32 mouse cellular contexts compared by ENCODE assay signal in genomic region chr10:52159704-52160103, GRCm38 (mm10). TPM values are rescaled to one million over a fixed set of nuclear protein-coding genes. Genes with fewer than 3 reads are reported as not detected.
"Had no signal": no experiment of that assay in that cellular context is flagged by ENCODE, and none has a peak within 500 bp of the region (broad histone marks: within the 10 kb centered on the region; RNA-seq: fewer than 3 reads in every experiment).

No protein-coding gene starts in this region.

- ATAC-seq: forebrain, embryonic 13.5 days; forebrain, embryonic 14.5 days; forebrain, embryonic 15.5 days; forebrain, embryonic 16.5 days; forebrain, postnatal 0 days had no signal

- H3K27ac ChIP-seq: embryonic facial prominence, embryonic 10.5 days; embryonic facial prominence, embryonic 12.5 days; embryonic facial prominence, embryonic 13.5 days; embryonic facial prominence, embryonic 15.5 days; forebrain, embryonic 10.5 days; forebrain, embryonic 12.5 days; forebrain, embryonic 13.5 days; forebrain, embryonic 15.5 days; gastrocnemius, adult 2 months; heart, adult 2 months had no signal

- H3K4me2 ChIP-seq: embryonic facial prominence, embryonic 12.5 days; embryonic facial prominence, embryonic 13.5 days; embryonic facial prominence, embryonic 15.5 days; forebrain, embryonic 12.5 days; forebrain, embryonic 13.5 days; forebrain, embryonic 15.5 days had no signal

- H3K27me3 ChIP-seq: embryonic facial prominence, embryonic 12.5 days; embryonic facial prominence, embryonic 13.5 days; embryonic facial prominence, embryonic 15.5 days; forebrain, embryonic 12.5 days; forebrain, embryonic 13.5 days; forebrain, embryonic 15.5 days had no signal

- H3K4me1 ChIP-seq: embryonic facial prominence, embryonic 10.5 days; embryonic facial prominence, embryonic 12.5 days; embryonic facial prominence, embryonic 13.5 days; embryonic facial prominence, embryonic 15.5 days; forebrain, embryonic 10.5 days; forebrain, embryonic 12.5 days; forebrain, embryonic 13.5 days; forebrain, embryonic 15.5 days had no signal

- DNase-seq: cerebellum, adult 9-11 months; cerebellum, postnatal 10 days; cerebellum, postnatal 14 days; cerebellum, postnatal 25 days; cerebellum, postnatal 36 days; embryo, embryonic 11 days; forebrain, postnatal 0 days; gastrocnemius, adult 2 months; gastrocnemius, postnatal 10 days; gastrocnemius, postnatal 14 days; gastrocnemius, postnatal 25 days; gastrocnemius, postnatal 36 days; heart, adult 11 months; heart, adult 18-20 months; heart, adult 2 months had no signal

- H3K9me3 ChIP-seq: embryonic facial prominence, embryonic 10.5 days; embryonic facial prominence, embryonic 12.5 days; embryonic facial prominence, embryonic 13.5 days; embryonic facial prominence, embryonic 15.5 days; forebrain, embryonic 10.5 days; forebrain, embryonic 12.5 days; forebrain, embryonic 13.5 days; forebrain, embryonic 15.5 days had no signal

- H3K9ac ChIP-seq: embryonic facial prominence, embryonic 12.5 days; embryonic facial prominence, embryonic 13.5 days; embryonic facial prominence, embryonic 15.5 days; forebrain, embryonic 12.5 days; forebrain, embryonic 13.5 days; forebrain, embryonic 15.5 days; forebrain, postnatal 0 days had no signal

- H3K36me3 ChIP-seq: embryonic facial prominence, embryonic 10.5 days; embryonic facial prominence, embryonic 12.5 days; embryonic facial prominence, embryonic 13.5 days; embryonic facial prominence, embryonic 15.5 days; forebrain, embryonic 10.5 days; forebrain, embryonic 12.5 days; forebrain, embryonic 15.5 days had no signal

- H3K4me3 ChIP-seq: embryonic facial prominence, embryonic 10.5 days; embryonic facial prominence, embryonic 12.5 days; embryonic facial prominence, embryonic 13.5 days; embryonic facial prominence, embryonic 15.5 days; erythroblast, embryonic 14.5 days; forebrain, embryonic 10.5 days; forebrain, embryonic 12.5 days; forebrain, embryonic 13.5 days; forebrain, embryonic 15.5 days; gastrocnemius, adult 2 months; heart, adult 2 months had no signal

RNA-seq across cellular contexts. Expression of gene Ros1, which starts 35.3 kb away (rescaled TPM):
- total RNA-seq: common myeloid progenitor, adult 5-6 weeks; forebrain, postnatal 0 days; granulocyte monocyte progenitor cell, adult 5-6 weeks; heart, adult 18-20 months had no signal
- polyA plus RNA-seq: cortical plate, adult 2 months; embryonic facial prominence, embryonic 10.5 days; embryonic facial prominence, embryonic 11.5 days; embryonic facial prominence, embryonic 12.5 days; embryonic facial prominence, embryonic 13.5 days; embryonic facial prominence, embryonic 15.5 days; erythroblast, embryonic 14.5 days; forebrain, embryonic 10.5 days; forebrain, embryonic 11.5 days; forebrain, embryonic 12.5 days; forebrain, embryonic 13.5 days; forebrain, embryonic 14.5 days; forebrain, embryonic 15.5 days; forebrain, embryonic 16.5 days; forebrain, postnatal 0 days; frontal cortex, adult 2 months; heart, adult 2 months had no signal
